Mouse (Mus musculus) hindbrain, postnatal 0 days (tissue): ENCODE results near the gene Tmtc4. TPM values are rescaled to one million over a fixed set of nuclear protein-coding genes. Genes with fewer than 3 reads are reported as not detected.

Experiments used
- ATAC-seq: fragments of 200-750 bp; cut with Nextera tagmentation; 2 replicates; pipeline ENCODE4 v1.8.0; 2017; ENCODE audit warnings: mild to moderate bottlenecking, moderate TSS enrichment, moderate library complexity
- DNase-seq: peaks from one replicate; pipeline ENCODE4 v3.0.0-alpha.2; 2015; ENCODE audit warnings: low spot score
- H3K27ac ChIP-seq: fragments of 300-500 bp; sonication (generic); 2 replicates; pipeline ENCODE4 v1.5.1; 2014; ENCODE audit warnings: mild to moderate bottlenecking
- H3K27me3 ChIP-seq: fragments of 300-500 bp; sonication (generic); 2 replicates; pipeline ENCODE4 v1.6.1; 2014; ENCODE audit warnings: low read length, mixed read lengths; ENCODE audit not compliant: insufficient read depth
- H3K36me3 ChIP-seq: fragments of 300-500 bp; sonication (generic); 2 replicates; pipeline ENCODE4 v1.6.1; 2014; ENCODE audit warnings: low read length, mixed read lengths; ENCODE audit not compliant: insufficient read depth
- H3K4me1 ChIP-seq: fragments of 300-500 bp; sonication (generic); 2 replicates; pipeline ENCODE4 v1.6.1; 2014; ENCODE audit warnings: antibody characterized with exemption, low read length, mixed read lengths; ENCODE audit not compliant: insufficient read depth
- H3K4me2 ChIP-seq: fragments of 300-500 bp; sonication (generic); 2 replicates; pipeline ENCODE4 v1.6.1; 2014; ENCODE audit warnings: low read depth, mild to moderate bottlenecking, low read length, moderate library complexity, mixed read lengths
- H3K4me3 ChIP-seq: fragments of 300-500 bp; sonication (generic); 2 replicates; pipeline ENCODE4 v1.5.1; 2014; ENCODE audit warnings: low read length
- H3K9ac ChIP-seq: fragments of 300-500 bp; sonication (generic); replicated peaks from 2 replicates; pipeline ENCODE4 v1.6.1; 2014; ENCODE audit warnings: mild to moderate bottlenecking, low read length, moderate library complexity, mixed read lengths
- H3K9me3 ChIP-seq: fragments of 300-500 bp; sonication (generic); 2 replicates; pipeline ENCODE4 v1.6.1; 2016; ENCODE audit warnings: low read length, mixed read lengths
- CTCF ChIP-seq: IDR thresholded peaks from 2 replicates; pipeline ENCODE4 v1.5.1; 2016; ENCODE audit warnings: antibody characterized with exemption, control low read depth, low read depth
- WGBS: fragments of 180-500 bp; shearing (Covaris S2); extraction: QIAGEN DNeasy Blood & Tissue Kit; methylation state at CpG from one replicate; pipeline ENCODE4 v1.1.7; 2014; 5-methylcytosine and 5-hydroxymethylcytosine counted together
- polyA plus RNA-seq: library from polyadenylated mRNA; unstranded; fragments of >200 nt; fragmentation: Nextera tagmentation; extraction: Ambion mirVana; gene quantifications from 2 replicates; pipeline ENCODE4 v1.2.1, GENCODE M21; 2015
- total RNA-seq: library from RNA; depleted of rRNA; stranded (reverse); fragments of >200 nt; gene quantifications from 2 replicates; pipeline ENCODE4 v1.2.3, GENCODE M21; 2014

Tmtc4 gene
- total and polyA plus RNA-seq, 2 experiments from 2014 or later: 31.1 to 105 TPM

DNA sequence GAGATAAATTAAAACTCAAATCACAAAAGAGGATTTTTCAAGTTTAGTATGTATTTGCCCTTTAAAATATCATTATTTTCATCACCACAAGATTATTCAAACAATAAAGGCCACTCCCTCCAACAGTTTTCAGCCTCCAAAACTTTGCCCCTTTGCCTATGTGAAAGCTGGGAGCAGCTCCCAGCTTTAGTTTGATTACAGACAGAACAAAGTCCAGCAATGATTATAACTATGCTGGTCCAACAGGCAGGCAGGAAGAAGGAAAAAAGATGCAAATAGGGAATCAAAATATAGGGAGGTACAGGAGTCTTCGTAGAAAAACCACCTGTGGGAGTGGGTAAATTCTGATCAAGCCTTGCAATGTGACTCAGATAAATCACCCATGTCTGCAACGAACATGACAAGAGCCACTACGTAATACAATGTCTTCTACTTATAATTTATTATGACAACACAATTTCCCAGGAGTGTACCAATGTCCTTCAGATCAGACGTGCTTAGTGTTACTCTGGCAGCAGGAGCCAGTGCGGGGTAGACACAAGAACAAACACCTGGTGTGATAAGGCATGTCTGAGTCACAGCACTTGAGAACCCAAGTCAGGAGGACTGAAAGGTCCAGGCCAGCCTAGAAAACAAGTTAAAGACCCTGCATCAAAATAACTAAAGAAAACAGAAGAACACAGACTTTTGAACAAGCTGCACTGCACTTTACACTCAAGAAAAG, 74.3 kb downstream of the Tmtc4 start:
- Histone ChIP-seq H3K9me3 (no peaks in the 10 kb centered on the region; the same call in 1 of the 2 replicates), H3K4me2 (no peak overlapping the region), H3K36me3 (no peaks in the 10 kb centered on the region), H3K27ac (no peak overlapping the region), H3K27me3 (no peaks in the 10 kb centered on the region), H3K4me3 (no peak overlapping the region), H3K9ac (no peak overlapping the region), H3K4me1 (no peaks in the 10 kb centered on the region; the same call in 1 of the 2 replicates)
- no peak for TF ChIP-seq CTCF
- ATAC-seq: no peak
- no peak for DNase-seq
- 82% methylated on average over 5 of the region's 5 CpGs for WGBS

DNA sequence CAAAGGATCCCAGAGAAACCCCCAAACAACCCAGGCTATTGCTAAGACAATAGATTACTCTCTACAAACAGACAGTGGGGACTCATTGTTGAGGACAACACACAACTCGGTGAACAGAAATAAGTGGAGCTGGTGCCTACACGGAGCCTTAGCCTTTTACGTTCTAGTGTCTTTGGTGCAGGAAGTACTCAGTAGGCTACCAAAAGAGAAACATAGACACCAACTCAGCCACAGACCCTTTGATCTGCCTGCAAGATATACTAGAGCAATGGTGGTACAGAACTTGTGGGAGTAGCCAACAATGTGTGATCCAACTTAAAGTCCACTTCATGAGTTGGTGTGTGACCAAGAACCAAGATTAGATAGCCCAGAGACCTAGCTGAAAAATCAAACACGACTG, 75.8 kb downstream of the Tmtc4 start:
- peaks cover under 1% of the 10 kb centered on the region; the same call in 1 of the 2 replicates for H3K4me1 ChIP-seq
- no peak overlapping the region for H3K9ac ChIP-seq
- H3K27ac ChIP-seq: no peak overlapping the region
- no peaks in the 10 kb centered on the region; the same call in 1 of the 2 replicates for H3K9me3 ChIP-seq
- 94% methylated on average over 4 of the region's 4 CpGs for whole genome bisulfite sequencing
- no peak for DNase-seq
- no peaks in the 10 kb centered on the region for H3K27me3 ChIP-seq
- H3K4me3 ChIP-seq: no peak overlapping the region
- ATAC-seq: no peak
- no peaks in the 10 kb centered on the region for H3K36me3 ChIP-seq
- TF ChIP-seq CTCF: no peak
- no peak overlapping the region for H3K4me2 ChIP-seq

DNA sequence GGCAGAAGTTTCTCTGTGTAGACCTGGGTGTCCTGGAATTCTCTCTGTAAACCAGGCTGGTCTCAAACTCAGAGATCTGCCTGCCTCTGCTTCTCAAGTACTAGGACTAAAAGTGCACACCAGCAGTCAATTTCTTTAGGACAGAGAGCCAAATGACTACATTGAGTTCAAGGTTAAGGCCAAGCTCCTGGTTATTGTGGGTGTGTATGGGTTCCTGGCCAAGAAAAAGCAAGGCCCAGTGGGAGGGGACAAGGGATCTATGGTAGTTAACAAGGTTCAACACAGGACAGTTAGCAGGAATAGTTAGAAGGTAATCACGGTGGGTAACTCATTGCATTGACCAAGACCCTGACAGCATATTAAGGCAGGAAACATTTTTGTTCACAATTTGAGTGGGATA, 78.8 kb downstream of the Tmtc4 start:
- DNase-seq (no peak), ATAC-seq (no peak)
- H3K4me3 ChIP-seq: no peak overlapping the region
- WGBS: 95% methylated on average over 1 of the region's 1 CpGs
- no peak overlapping the region for H3K27ac ChIP-seq
- no peak overlapping the region for H3K4me2 ChIP-seq
- H3K4me1 ChIP-seq: peaks cover 5% of the 10 kb centered on the region; the same call in 1 of the 2 replicates
- no peaks in the 10 kb centered on the region for H3K27me3 ChIP-seq
- H3K36me3 ChIP-seq: no peaks in the 10 kb centered on the region
- H3K9me3 ChIP-seq: no peaks in the 10 kb centered on the region; the same call in 1 of the 2 replicates
- no peak overlapping the region for H3K9ac ChIP-seq
- no peak for TF ChIP-seq CTCF

DNA sequence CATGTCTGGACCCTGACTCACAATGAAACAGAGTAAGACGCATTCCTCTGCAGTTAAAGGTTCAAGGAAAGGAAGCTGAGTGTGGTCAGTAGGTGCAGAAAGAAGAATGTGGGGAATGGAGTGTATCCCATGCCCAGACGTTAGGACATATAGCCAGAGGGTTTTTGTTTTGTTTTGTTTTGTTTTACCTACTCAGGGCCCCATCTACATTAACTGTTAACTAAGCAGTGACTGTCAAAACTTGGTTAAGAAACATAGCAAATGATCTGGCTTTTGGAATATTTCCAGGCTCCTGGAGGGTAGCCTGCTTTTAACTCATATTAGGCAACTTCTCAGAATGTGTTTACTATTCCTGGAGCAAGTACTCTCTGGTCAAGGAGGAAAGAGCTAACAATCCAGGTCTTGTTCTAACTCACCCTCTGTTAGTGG, 79.9 kb downstream of the Tmtc4 start:
- ATAC-seq: no peak
- WGBS: 69% methylated on average over 2 of the region's 2 CpGs
- no peak overlapping the region for H3K9ac ChIP-seq
- H3K9me3 ChIP-seq: no peaks in the 10 kb centered on the region; the same call in 1 of the 2 replicates
- peak overlapping the region; percentile 11; the same call in 1 of the 2 replicates for H3K27ac ChIP-seq
- no peaks in the 10 kb centered on the region for H3K27me3 ChIP-seq
- no peak overlapping the region for H3K4me3 ChIP-seq
- H3K4me1 ChIP-seq: peaks cover 5% of the 10 kb centered on the region; the same call in 1 of the 2 replicates
- H3K4me2 ChIP-seq: no peak overlapping the region
- no peak for TF ChIP-seq CTCF
- no peaks in the 10 kb centered on the region for H3K36me3 ChIP-seq
- DNase-seq: no peak

DNA sequence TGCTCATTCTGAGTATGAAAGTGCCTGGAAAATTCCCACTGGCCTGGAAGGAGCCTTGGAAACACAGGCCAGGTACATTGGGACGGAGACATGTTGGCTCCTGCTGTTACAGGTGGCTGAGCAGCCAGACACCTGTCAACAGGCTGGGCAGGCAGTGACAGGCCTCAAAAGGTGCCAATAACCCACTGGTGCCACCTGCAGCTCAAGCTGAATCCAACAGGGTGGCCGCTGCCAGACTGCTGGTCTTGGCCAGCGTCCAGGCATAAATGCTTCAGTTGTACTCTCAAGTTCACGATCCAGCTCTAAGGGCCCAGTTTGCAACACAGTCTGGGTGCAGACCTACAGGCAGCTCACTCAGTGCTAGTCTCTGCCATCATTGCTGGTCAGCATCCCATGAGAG, 81.0 kb downstream of the Tmtc4 start:
- 38% methylated on average over 4 of the region's 4 CpGs for WGBS
- H3K36me3 ChIP-seq: no peaks in the 10 kb centered on the region
- H3K27me3 ChIP-seq: no peaks in the 10 kb centered on the region
- peak; percentile 63 for TF ChIP-seq CTCF
- H3K4me1 ChIP-seq: peaks cover 5% of the 10 kb centered on the region; the same call in 1 of the 2 replicates
- ATAC-seq (peak; percentile 59; the same call in 1 of the 2 replicates), DNase-seq (peak; percentile 71)
- H3K9ac ChIP-seq: no peak overlapping the region
- H3K4me3 ChIP-seq: no peak overlapping the region
- H3K4me2 ChIP-seq: no peak overlapping the region
- H3K27ac ChIP-seq: no peak overlapping the region; the same call in 1 of the 2 replicates
- H3K9me3 ChIP-seq: no peaks in the 10 kb centered on the region; the same call in 1 of the 2 replicates

DNA sequence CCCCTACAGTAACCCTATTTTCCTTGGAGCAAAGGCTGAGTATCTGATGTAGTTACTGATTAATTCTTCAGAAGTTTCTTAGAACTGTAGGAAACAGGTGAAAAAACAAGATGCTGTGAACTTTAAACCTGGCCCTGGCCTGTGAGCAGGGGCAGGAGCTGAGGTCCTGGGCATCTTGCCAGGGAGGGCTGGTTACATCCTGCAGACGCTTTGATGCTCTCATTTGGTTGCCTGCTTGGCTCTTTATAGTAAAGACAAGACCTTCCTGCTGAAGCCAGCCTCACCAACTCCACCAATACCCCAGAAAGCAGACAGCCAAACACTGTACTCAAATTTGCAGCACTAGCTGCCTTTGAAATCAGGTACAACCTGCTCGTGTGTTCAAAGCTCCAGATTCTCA, 81.7 kb downstream of the Tmtc4 start:
- Histone ChIP-seq H3K27ac (0 out of 2 replicates have a peak overlapping the region, but pooled peaks have one; percentile 20), H3K36me3 (no peaks in the 10 kb centered on the region)
- 51% methylated on average over 2 of the region's 2 CpGs for WGBS

DNA sequence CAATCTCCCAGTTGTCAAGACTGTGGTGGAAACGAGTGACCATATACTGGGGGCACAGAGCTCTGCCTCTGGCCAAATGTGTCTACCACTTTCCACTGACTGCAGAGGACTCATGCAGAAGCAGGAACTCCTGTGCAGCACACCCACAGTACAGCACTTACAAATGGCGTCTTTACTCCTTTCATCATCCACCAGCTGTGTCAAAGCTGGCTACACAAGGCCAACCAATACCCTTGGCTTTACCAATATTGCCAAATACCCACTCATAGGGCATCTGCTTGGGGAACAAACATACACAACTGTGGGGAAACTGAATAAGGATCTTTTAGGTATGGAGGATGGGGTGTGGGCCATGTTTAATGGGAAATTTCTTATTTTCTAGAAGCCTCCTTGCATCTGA, 82.1 kb downstream of the Tmtc4 start:
- Histone ChIP-seq H3K27ac (peak overlapping the region; percentile 20; the same call in 1 of the 2 replicates), H3K27me3 (no peaks in the 10 kb centered on the region), H3K4me2 (no peak overlapping the region), H3K4me1 (peaks cover 5% of the 10 kb centered on the region; the same call in 1 of the 2 replicates), H3K4me3 (no peak overlapping the region), H3K9me3 (no peaks in the 10 kb centered on the region), H3K9ac (no peak overlapping the region), H3K36me3 (no peaks in the 10 kb centered on the region)
- ATAC-seq: no peak
- 79% methylated on average over 2 of the region's 2 CpGs for WGBS
- no peak for DNase-seq
- TF ChIP-seq CTCF: no peak

More for the DNA sequence above, 81.7 kb downstream of the Tmtc4 start:
- TF ChIP-seq CTCF: no peak
- H3K9ac ChIP-seq: no peak overlapping the region
- no peaks in the 10 kb centered on the region for H3K9me3 ChIP-seq
- no peaks in the 10 kb centered on the region for H3K27me3 ChIP-seq
- H3K4me2 ChIP-seq: no peak overlapping the region
- ATAC-seq (no peak), DNase-seq (peak; percentile 55)
- no peak overlapping the region for H3K4me3 ChIP-seq
- H3K4me1 ChIP-seq: peaks cover 5% of the 10 kb centered on the region; the same call in 1 of the 2 replicates
